Comparison of ENCODE assay signal across 28 mouse cellular contexts in the genomic region with DNA sequence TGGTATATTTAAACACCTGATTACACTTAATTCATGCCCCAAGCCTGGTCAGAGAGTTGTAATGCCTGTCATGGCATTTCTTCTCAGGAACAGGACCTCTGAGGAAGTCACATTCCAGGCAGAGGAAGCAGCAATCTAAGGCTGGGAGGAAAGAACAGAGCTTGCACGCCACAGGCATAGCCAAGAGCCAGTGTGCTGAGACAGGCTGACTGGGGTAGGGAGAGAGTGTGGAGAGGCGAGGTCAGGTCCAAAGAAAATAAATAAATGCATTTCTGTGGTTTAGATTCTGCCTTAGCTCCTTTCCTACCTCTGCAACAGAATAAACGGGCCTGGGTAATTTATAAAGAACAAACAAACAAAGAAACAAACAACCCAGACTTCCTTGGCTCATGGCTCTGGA.
DNase-seq lines count a peak whose midpoint lies in the region; ATAC-seq and TF ChIP-seq lines count a peak whose summit lies in the region.
"Had no signal": no experiment of that assay in that cellular context is flagged by ENCODE, and none has a peak within 500 bp of the region (broad histone marks: within the 10 kb centered on the region; RNA-seq: fewer than 3 reads in every experiment).

No protein-coding gene starts in this region.

- DNase-seq in heart, postnatal 0 days (ENCODE audit: low spot score): no peak
- no peak for DNase-seq in heart, postnatal 10 days
- DNase-seq in midbrain, embryonic 10.5 days (ENCODE audit: low spot score): no peak
- DNase-seq in NIH3T3 (ENCODE audit: low read depth): peak; percentile 57
- DNase-seq in spleen, postnatal 36 days (ENCODE audit: low spot score in 2 of 2): no peak
- DNase-seq: adrenal gland, adult 8-10 months; cerebellum, adult 2 months; cerebellum, postnatal 14 days; gastrocnemius, postnatal 14 days; heart, postnatal 14 days; kidney, adult 11 months; kidney, postnatal 36 days; left cerebral cortex, postnatal 4 days; liver, postnatal 0 days; right cerebral cortex, postnatal 4 days; thymus, adult 2 months; thymus, postnatal 36 days had no signal

- no peaks in the 10 kb centered on the region for H3K27me3 ChIP-seq in heart, postnatal 0 days (ENCODE audit: control insufficient read depth, insufficient read depth, low read length)
- H3K27me3 ChIP-seq in midbrain, embryonic 10.5 days (ENCODE audit: low read depth, poor library complexity, severe bottlenecking): no peaks in the 10 kb centered on the region
- H3K27me3 ChIP-seq in midbrain, embryonic 13.5 days: no peaks in the 10 kb centered on the region
- H3K27me3 ChIP-seq in embryonic facial prominence, embryonic 12.5 days: no peaks in the 10 kb centered on the region
- H3K27me3 ChIP-seq: CH12.LX; liver, embryonic 12.5 days; neural tube, embryonic 12.5 days had no signal

- TF ChIP-seq EP300 in heart, postnatal 0 days (IDR thresholded peaks at IDR 0.05; ENCODE audit: low read depth): no peak

- H3K9me3 ChIP-seq in heart, postnatal 0 days (replicated peaks; ENCODE audit: control insufficient read depth, low read length): no peaks in the 10 kb centered on the region
- no peaks in the 10 kb centered on the region for H3K9me3 ChIP-seq in midbrain, embryonic 10.5 days (replicated peaks)
- no peaks in the 10 kb centered on the region for H3K9me3 ChIP-seq in midbrain, embryonic 13.5 days
- no peaks in the 10 kb centered on the region for H3K9me3 ChIP-seq in embryonic facial prominence, embryonic 12.5 days
- H3K9me3 ChIP-seq: heart, embryonic 10.5 days had no signal

- TF ChIP-seq CTCF in heart, postnatal 0 days (IDR thresholded peaks at IDR 0.05; ENCODE audit: low read depth): no peak

- H3K4me1 ChIP-seq in heart, postnatal 0 days (ENCODE audit: control insufficient read depth, insufficient read depth): peaks cover 6% of the 10 kb centered on the region; the same call in 1 of the 2 replicates
- H3K4me1 ChIP-seq in midbrain, embryonic 10.5 days: peaks cover 26% of the 10 kb centered on the region
- H3K4me1 ChIP-seq in midbrain, embryonic 13.5 days (replicated peaks): peaks cover 57% of the 10 kb centered on the region
- peaks cover 52% of the 10 kb centered on the region for H3K4me1 ChIP-seq in embryonic facial prominence, embryonic 12.5 days

- H3K4me2 ChIP-seq in heart, postnatal 0 days (ENCODE audit: low read depth, low read length): no peak overlapping the region
- no peak overlapping the region for H3K4me2 ChIP-seq in midbrain, embryonic 13.5 days (replicated peaks)
- no peak overlapping the region for H3K4me2 ChIP-seq in embryonic facial prominence, embryonic 12.5 days (replicated peaks)
- H3K4me2 ChIP-seq: hindbrain, embryonic 14.5 days; liver, embryonic 12.5 days; neural tube, embryonic 12.5 days had no signal

- H3K9ac ChIP-seq in heart, postnatal 0 days (replicated peaks; ENCODE audit: low read depth, low read length): no peak overlapping the region
- no peak overlapping the region for H3K9ac ChIP-seq in midbrain, embryonic 13.5 days (replicated peaks)
- H3K9ac ChIP-seq in embryonic facial prominence, embryonic 12.5 days: no peak overlapping the region
- H3K9ac ChIP-seq: hindbrain, embryonic 14.5 days; liver, embryonic 12.5 days; liver, postnatal 0 days; neural tube, embryonic 12.5 days had no signal

- H3K27ac ChIP-seq in heart, postnatal 0 days (ENCODE audit: low read depth): no peak overlapping the region
- 0 out of 2 replicates have a peak overlapping the region, but pooled peaks have one; percentile 13 for H3K27ac ChIP-seq in midbrain, embryonic 10.5 days (replicated peaks)
- no peak overlapping the region for H3K27ac ChIP-seq in midbrain, embryonic 13.5 days
- 0 out of 2 replicates have a peak overlapping the region, but pooled peaks have one; percentile 17 for H3K27ac ChIP-seq in embryonic facial prominence, embryonic 12.5 days
- H3K27ac ChIP-seq: heart, embryonic 10.5 days; hindbrain, embryonic 14.5 days; layer of hippocampus, adult 2 months; liver, embryonic 12.5 days; macrophage; neural tube, embryonic 12.5 days had no signal

- peak; percentile 44; the same call in 1 of the 2 replicates for ATAC-seq in heart, postnatal 0 days (ENCODE audit: insufficient read depth, low read depth)
- no peak for ATAC-seq in midbrain, embryonic 13.5 days
- ATAC-seq in embryonic facial prominence, embryonic 12.5 days (ENCODE audit: insufficient number of reproducible peaks, insufficient read depth, low FRiP score, low TSS enrichment): no peak
- ATAC-seq: inflammation-experienced regulatory T-cells, adult 6 months; liver, embryonic 12.5 days; liver, postnatal 0 days; lung, postnatal 0 days had no signal

- H3K36me3 ChIP-seq in heart, postnatal 0 days (replicated peaks; ENCODE audit: control insufficient read depth, insufficient read depth, low read length): no peaks in the 10 kb centered on the region
- peaks cover 34% of the 10 kb centered on the region for H3K36me3 ChIP-seq in midbrain, embryonic 10.5 days
- H3K36me3 ChIP-seq in midbrain, embryonic 13.5 days: peaks cover 4% of the 10 kb centered on the region; the same call in 1 of the 2 replicates
- no peaks in the 10 kb centered on the region for H3K36me3 ChIP-seq in embryonic facial prominence, embryonic 12.5 days
- H3K36me3 ChIP-seq: heart, embryonic 10.5 days had no signal

- no peak overlapping the region for H3K4me3 ChIP-seq in heart, postnatal 0 days (ENCODE audit: low read depth, low read length)
- H3K4me3 ChIP-seq in midbrain, embryonic 10.5 days: no peak overlapping the region
- no peak overlapping the region for H3K4me3 ChIP-seq in midbrain, embryonic 13.5 days (replicated peaks)
- H3K4me3 ChIP-seq in embryonic facial prominence, embryonic 12.5 days: no peak overlapping the region
- H3K4me3 ChIP-seq: heart, embryonic 10.5 days; layer of hippocampus, adult 2 months; liver, embryonic 12.5 days; neural tube, embryonic 12.5 days had no signal

- intact Hi-C loops in heart, postnatal 10 days (cut with DNase I): no loop called here

- WGBS in heart, postnatal 0 days: 63% methylated on average over 3 of the region's 3 CpGs
- WGBS in midbrain, embryonic 10.5 days: 78% methylated on average over 3 of the region's 3 CpGs
- WGBS in midbrain, embryonic 13.5 days: 81% methylated on average over 3 of the region's 3 CpGs
- 55% methylated on average over 3 of the region's 3 CpGs for whole genome bisulfite sequencing in embryonic facial prominence, embryonic 12.5 days

Comparison
In these comparisons a context has a peak if more than half of its experiments do, and no peak if none do; other contexts are left out.
1. H3K27ac ChIP-seq: peak in midbrain, embryonic 10.5 days (single experiment) and embryonic facial prominence, embryonic 12.5 days (single experiment); none in heart, postnatal 0 days (single experiment) and midbrain, embryonic 13.5 days (single experiment).